Mouse (Mus musculus) thymus, postnatal 10 days (tissue): ENCODE results near the gene Rfc5.

Experiments
- DNase-seq, 2 experiments: peaks; one replicate each; pipeline ENCODE4 v3.0.0; 2021; ENCODE audit warnings: low spot score in 2 of 2

Gene Rfc5

GRCm38 (mm10) chr5:117374372-117375049 is 14.3 kb downstream of the Rfc5 start:
- no peak for DNase-seq

- DNase-seq = no peak
Measured at GRCm38 (mm10) chr5:117373418-117373817, 15.4 kb downstream of the Rfc5 start.

- no peak for DNase-seq
Measured at GRCm38 (mm10) chr5:117370592-117370991, 18.3 kb downstream of the Rfc5 start.

- DNase-seq = no peak
Measured at GRCm38 (mm10) chr5:117367206-117367605, 21.6 kb downstream of the Rfc5 start.

- no peak for DNase-seq
Measured at GRCm38 (mm10) chr5:117365904-117366561, 22.8 kb downstream of the Rfc5 start.

GRCm38 (mm10) chr5:117364821-117365220 is 24.0 kb downstream of the Rfc5 start:
- DNase-seq = no peak

GRCm38 (mm10) chr5:117363066-117363782 is 25.6 kb downstream of the Rfc5 start:
- DNase-seq = no peak

- no peak for DNase-seq
Measured at GRCm38 (mm10) chr5:117361590-117361989, 27.3 kb downstream of the Rfc5 start.

GRCm38 (mm10) chr5:117360631-117361541 is 28.0 kb downstream of the Rfc5 start:
- no peak for DNase-seq

- DNase-seq = no peak
Measured at GRCm38 (mm10) chr5:117360228-117360515, 28.7 kb downstream of the Rfc5 start.

- peak in 1 of 2 experiments; percentile 29 for DNase-seq
Measured at GRCm38 (mm10) chr5:117359497-117360227, 29.2 kb downstream of the Rfc5 start.

GRCm38 (mm10) chr5:117358725-117359124 is 30.1 kb downstream of the Rfc5 start:
- DNase-seq = peak; percentile 87 to 93

GRCm38 (mm10) chr5:117358248-117358630 is 30.6 kb downstream of the Rfc5 start:
- no peak for DNase-seq

- peak; percentile 46 to 53 for DNase-seq
Measured at GRCm38 (mm10) chr5:117357478-117358247, 31.2 kb downstream of the Rfc5 start.

- peak; percentile 80 to 84 for DNase-seq
Measured at GRCm38 (mm10) chr5:117357129-117357477, 31.7 kb downstream of the Rfc5 start, which contains the start of gene Wsb2. Gene Wsb2 (plus strand): TSS chr5:117357304.

- DNase-seq = peak in 1 of 2 experiments; percentile 30
Measured at GRCm38 (mm10) chr5:117356365-117357128, 32.3 kb downstream of the Rfc5 start.

GRCm38 (mm10) chr5:117355648-117356303 is 33.1 kb downstream of the Rfc5 start:
- DNase-seq = no peak

- DNase-seq = no peak
Measured at GRCm38 (mm10) chr5:117354121-117354520, 34.7 kb downstream of the Rfc5 start.

GRCm38 (mm10) chr5:117348279-117348678 is 40.6 kb downstream of the Rfc5 start:
- DNase-seq = no peak
